Mouse (Mus musculus) heart, postnatal 14 days (tissue): Measurements from ENCODE around the gene Uqcrq. TPM values are rescaled to one million over a fixed set of nuclear protein-coding genes. Genes with fewer than 3 reads are reported as not detected.
"Not testable (repeated sequence)": the region's sequence is repeated elsewhere in the genome, so short reads cannot be mapped to it uniquely, and the experiment has no call there.

ENCODE experiments used
- DNase-seq, 2 experiments: peaks; one replicate each; pipeline ENCODE4 v3.0.0; 2021 to 2022
- intact Hi-C: fragments of 180-260 bp; cut with DNase I; formaldehyde crosslinking; loops from one replicate; pipeline ENCODE4 v1.15.1; 2025
- total RNA-seq, 2 experiments: library from RNA; stranded (reverse); gene quantifications; 2 replicates each; pipeline ENCODE4 v1.2.3; 2021

Uqcrq gene
- total RNA-seq, 2 experiments from 2014 or later: 2,370 to 2,434 TPM

DNA sequence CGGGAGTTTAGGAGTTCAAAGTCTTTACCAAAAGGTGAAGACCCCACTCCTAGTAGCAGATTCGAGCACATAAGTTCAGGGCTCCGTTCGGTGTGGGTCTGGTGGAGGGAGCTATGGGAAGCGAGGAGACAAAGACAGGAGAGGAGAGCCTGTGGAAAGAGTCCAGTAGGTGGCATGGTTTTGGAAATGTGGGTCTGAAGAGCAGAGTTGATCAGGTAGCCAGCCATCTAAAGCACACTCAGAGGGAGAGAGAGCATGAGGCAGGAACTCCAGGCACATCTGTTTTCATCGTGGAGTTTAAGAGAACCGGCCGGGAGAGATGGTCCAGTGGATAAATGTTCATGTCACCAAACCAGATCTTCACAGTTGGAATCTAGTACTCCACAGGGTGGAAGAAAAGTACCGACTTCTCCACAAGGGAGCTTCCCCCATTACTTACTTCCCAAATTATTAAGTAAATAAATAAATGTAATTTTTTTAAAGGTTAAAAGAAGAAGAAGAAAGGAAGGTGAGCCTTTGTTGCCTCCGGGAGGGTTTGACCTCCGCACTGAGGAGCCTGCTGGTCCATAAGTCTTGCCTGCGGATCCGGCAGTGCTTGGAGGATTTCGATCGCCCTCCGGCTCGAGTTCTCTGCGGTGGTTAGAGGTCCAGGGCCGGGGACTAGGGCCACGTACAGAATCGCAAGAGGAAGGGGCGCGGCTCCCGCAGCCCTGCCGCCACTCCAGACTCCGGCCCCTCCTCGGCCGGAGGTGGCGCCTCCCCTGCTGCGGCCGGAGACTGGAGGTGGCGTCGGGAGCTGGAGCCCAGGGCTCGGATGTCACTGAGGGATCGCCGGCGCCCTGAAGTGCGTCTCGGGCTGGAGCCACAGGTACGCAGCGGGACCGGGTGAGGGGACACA is 26.1 kb upstream of the Uqcrq start, which contains the start of the genes Gm10447 and Shroom1:
Gene Gm10447, minus strand, starts transcription at position 637 of the 898 bp plus-strand sequence.
Gene Shroom1, plus strand, starts transcription at position 732 of the 898 bp plus-strand sequence.
- intact Hi-C loops: no loop called here
- peak; percentile 75 for DNase-seq

DNA sequence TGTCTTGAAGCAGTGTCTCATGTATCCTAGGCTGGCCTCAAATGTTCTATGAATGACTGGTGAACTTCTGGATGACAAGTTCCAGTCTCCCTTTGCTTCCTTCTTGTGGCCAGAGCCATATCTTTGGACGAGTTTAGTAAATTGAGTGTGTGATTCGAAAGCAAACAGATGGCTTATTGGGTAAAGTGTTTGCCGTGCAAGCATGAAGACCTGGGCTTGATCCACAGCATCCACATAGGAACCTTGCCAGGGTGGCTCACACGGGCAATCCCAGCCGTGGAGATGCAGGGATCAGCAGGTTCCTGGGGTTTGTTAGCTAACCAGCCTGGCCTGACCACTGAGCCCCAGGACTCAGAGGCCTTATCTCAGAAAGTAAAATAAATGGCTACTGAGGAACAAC is 22.4 kb upstream of the Uqcrq start:
- intact Hi-C loops: no loop called here
- no peak for DNase-seq

DNA sequence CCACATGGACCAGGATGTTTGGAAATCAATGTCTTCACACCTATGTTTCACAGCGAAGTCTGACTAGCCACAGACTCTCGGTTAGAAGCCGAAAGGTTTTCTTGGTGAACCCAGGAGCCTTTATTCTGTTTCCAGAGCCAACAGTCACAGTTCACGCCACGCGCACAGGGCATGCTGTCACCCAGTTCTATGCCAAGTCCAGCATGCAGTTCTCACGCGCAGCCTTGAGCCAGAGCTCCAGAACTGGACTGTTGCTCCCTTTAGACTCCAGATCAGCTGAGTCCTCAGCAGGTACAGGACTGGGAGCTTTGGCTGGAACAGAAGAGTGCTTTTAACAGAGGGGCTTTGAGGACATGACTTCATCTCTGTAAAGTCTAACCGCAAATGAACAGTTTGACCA is 21.8 kb upstream of the Uqcrq start:
- DNase-seq: no peak

DNA sequence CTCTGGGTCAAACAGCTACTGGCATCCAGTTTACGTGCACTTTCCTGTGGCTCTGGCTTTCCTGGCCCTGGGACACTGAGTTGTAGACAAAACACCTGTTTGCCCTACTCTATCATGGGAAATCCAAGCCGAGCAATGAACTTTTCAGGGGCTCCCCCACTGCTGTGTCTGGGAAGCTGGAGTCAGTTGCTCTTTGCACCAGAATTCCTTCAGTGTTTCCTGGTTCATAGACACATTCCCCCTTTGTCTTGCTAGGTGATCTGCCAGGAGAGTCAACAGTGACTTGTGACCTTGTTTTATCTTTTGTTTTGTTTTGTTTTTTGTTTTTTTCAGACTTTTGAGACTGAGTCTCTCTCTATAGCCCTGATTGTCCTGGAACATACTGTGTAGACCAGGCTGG is 20.7 kb upstream of the Uqcrq start:
- intact Hi-C loops: loop anchor here (2.0 kb wide), 1 partner anchor 37 kb away; no protein-coding TSS in a partner anchor
- DNase-seq: no peak

More for the DNA sequence above, 21.8 kb upstream of the Uqcrq start:
- intact Hi-C loops: no loop called here

DNA sequence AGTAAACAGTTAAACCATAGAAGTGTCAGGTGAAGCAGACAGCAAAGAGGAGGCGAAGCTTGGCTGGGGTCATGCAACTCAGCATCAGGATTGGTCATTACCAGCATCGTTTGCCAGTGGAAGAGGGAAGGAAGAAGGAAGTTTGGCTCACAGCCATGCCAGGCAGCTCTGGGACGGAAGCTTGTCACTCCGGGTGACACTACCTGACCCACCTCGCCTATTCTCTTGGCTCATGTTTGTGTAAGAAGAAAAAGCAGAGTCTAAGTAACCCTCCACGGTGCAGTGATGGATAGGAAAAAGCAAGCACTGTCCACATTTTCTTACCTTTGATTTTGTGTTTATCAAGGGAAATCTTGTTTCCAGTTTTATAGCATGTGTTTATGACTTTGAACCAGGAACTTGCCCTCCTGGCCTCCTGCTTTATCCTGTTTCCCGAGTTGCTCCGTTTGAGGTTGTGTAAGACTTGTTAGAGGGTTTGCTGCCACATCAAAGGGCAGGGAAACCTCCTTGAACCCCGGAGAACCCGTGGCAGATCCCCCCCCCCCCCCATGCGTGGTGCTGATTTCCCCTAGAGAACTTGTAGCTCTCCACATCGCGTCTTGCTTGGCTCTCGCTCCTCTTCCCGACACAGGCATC is 19.6 kb upstream of the Uqcrq start:
- no peak for DNase-seq
- intact Hi-C loops: loop anchor here (2.0 kb wide), 1 partner anchor 35 kb away; no protein-coding TSS in a partner anchor

DNA sequence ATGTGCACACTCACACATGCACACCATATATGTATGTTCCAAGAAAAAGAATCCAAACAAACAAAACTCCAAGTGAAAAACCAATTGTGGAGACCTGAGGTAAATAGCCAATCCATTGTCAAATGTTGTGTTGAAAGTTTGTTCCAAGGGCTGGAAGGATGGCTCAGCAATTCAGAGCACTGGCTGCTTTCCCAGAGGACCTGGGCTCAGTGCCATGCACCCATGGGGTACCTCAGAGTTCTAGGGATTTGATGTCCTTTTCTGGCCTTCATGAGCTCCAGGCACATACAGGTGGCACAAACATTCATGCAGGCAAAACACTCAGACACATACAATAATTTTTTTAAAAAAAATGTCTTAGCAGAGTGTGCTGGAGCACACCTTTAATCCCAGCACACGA is 17.9 kb upstream of the Uqcrq start:
- peak; percentile 74 to 80 for DNase-seq
- intact Hi-C loops: no loop called here

DNA sequence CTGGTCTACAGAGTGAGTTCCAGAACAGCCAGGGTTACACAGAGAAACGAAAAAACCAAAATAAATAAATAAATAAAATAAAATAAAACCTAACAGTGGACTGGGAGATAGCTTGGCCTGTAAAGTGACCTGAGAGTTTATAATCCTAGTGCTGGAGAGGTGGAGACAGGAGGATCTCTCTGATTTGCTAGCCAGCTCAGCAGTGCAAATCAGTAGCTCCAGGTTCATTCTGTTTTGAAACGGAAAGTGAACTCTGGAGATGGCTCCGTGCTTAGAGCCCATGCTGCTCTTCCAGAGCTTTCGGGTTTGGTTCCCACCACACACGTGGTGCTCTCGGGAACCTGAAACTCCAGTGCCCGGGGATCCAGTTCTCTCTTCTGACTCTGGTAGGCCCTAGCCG is 17.4 kb upstream of the Uqcrq start:
- DNase-seq: no peak
- intact Hi-C loops: no loop called here

DNA sequence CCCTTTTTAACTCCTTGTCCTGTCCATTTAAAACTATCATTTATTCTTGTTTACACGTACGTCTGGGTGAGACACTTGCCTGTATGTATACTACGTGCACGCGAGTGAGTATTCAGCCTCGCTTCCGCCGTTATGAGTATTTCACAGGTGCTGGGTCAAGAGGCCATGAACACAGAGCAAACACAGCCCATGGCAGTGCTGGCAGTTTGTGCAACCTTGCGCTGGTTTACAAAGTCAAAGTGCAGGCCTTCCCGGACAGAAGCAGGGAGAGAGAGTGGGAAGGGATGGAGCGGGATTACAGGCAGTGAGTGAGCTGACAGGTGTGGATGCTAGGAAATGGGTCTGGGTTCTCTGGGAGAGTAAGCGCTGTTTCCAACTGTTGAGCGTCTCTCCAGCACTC is 15.6 kb upstream of the Uqcrq start:
- intact Hi-C loops: no loop called here
- no peak for DNase-seq

DNA sequence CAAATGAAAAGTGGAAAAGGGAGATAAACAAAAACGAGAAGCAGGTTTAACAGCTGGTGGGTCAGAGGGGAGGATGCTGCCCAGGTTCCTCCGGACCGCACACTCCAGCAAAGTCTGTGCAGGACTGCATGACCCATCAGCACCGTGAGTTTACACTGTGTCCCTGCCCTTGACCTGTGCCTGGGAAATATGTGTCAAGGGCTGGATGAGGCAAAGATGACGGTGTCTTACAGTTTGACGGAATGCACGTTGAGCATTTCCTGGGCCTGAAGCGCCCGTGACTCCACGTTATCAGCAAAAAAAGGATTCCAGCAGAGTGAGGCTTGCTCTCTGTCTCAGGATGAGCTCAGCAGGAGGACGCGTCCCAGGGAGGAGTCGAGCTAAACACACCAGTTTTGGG is 14.9 kb upstream of the Uqcrq start:
- intact Hi-C loops: no loop called here
- DNase-seq: no peak

DNA sequence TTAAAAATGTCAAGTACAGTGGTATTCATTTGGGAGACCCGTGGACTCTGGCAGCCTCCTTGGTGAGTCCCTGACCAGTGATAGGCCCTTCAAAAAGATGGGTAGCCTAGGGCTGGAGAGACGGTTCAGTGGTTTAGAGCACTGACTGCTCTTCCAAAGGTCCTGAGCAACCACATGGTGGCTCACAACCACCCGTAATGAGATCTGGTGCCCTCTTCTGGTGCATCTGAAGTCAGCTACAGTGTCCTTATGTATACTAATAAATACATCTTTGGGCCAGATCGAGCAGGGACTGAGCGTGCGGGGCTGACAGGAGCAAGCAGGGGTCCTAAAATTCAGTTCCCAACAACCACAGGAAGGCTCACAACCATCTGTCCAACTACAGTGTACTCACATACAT is 13.2 kb upstream of the Uqcrq start:
- intact Hi-C loops: no loop called here
- peak in 1 of 2 experiments; percentile 47 for DNase-seq

DNA sequence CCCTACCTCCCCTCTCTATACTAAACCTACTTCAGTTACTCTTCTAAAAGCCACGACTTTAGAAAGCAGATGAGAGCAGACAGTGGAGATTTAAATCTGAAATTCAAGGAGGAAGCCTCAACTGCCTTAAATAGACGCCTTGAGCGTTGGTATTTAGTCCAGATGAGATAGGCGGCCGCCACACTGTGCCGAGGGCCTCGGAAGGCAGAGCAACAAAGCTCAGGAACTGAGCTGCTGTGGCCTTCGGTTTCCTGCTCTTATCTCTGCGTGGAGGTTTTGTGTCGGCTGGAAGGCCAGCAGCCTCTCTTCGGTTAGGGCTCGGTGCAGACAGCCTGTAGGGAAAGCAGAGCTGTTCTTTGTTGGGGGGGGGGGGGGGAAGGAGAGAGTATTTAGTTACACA is 11.3 kb upstream of the Uqcrq start:
- DNase-seq: peak in 1 of 2 experiments; percentile 28
- intact Hi-C loops: no loop called here

DNA sequence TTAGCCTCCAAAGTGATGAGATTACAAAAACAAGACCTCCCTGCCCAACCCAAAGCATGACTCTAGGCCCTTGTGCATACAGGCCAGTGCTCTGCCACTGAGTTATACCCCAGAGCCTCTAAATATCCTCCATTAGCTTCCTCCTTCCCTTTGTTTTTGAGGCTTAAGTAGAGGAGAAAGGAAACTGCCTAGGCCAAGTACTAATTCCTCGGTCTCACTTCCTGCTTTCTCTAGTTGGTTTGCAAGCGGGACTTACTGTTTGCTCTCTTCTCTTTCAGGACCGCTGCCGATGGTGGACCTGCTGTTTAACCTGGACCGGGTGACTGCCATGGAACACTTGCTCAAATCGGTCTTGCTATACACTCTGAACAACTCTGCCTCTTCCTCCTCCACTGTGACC is 5.7 kb upstream of the Uqcrq start:
- intact Hi-C loops: no loop called here
- DNase-seq: no peak

DNA sequence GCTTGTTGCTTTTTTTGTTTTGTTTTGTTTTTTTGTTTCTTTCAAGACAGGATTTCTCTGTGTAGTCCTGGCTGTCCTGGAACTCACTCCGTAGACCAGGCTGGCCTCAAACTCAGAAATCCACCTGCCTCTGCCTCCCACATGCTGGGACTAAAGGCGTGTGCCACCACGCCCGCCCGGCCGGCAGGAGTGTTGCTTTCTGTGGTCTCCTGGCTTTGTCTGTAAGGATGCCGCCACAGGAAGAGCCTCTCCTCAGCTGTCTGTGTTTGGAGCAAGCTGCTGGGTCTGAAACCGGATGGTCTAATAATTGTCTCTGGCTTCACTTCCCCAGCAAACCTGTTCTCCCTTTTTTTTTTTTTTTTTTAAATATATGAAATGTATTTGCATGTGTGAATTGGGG is 4.9 kb upstream of the Uqcrq start:
- intact Hi-C loops: no loop called here
- DNase-seq: no peak

DNA sequence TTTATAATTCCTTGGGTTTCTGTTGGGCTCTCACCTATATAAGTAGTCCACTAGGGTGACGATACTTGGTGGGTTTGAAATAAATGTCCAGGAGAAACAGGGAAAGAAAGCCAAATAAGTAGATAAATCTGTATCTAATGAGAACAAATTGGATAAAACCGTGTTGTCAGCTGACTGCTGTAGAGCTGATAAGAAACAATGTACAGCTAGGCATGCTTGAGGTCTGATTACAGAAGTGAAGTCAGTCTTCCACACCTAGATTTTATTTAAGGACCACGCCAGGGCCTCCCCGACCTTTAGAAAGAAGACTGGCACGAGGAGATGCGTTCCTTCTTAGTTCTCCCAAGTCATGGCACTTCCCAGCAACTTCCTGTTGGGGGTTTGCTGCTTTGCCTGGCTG is 2.4 kb upstream of the Uqcrq start:
- no peak for DNase-seq
- intact Hi-C loops: no loop called here

DNA sequence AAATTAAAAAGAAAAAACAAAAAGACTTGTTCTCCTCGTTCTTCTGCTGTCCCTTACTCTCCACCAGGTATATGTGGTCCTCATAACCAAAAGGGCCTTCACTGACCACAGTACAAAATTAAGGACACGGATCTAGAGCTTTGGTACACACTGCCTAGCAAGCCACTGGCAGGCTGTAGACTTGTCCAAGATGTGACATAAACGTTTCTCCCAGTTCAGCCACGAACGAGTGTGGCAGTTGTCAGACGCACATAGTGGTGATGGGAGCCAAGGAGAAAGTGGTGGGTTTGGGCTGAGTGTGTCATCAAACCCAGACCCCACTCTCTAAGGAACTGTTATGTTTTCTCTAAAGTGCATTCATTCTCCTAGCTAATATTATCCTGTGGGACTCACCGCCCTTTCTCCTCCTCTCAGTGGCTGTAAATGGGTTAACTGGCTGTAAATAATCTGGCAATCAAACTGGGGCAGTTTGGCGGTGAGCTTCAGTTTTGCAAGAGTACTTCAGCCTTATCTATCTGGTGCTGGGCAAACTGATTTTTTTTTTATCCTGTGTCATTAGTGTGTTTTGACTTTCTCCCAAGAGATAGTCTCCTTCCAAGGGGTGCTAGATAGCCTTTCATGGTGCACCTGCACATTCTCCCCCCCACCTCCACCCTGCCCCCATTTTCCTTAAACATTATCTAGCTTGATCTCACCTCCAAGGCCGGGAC is 871 bp upstream of the Uqcrq start:
- intact Hi-C loops: no loop called here

DNA sequence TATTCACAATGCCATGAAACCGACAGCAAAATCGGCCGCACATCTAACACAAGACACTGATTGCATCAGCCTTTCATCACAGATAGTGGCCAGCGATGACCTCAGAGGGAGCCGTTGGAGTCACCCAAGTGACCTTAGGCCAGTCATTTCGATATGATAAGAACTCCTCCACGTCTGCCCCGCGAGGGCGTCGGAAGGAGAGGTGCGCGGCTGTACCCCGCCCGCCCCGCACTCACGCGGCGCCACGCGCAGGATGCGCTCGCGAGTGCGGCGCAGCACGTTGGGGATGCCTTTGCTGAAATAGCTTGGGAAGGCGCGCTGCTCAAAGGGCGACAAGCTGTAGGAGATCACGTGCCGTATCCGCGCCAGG is 346 bp downstream of the Uqcrq start:
- intact Hi-C loops: no loop called here
- DNase-seq: no peak

More for the DNA sequence above, 871 bp upstream of the Uqcrq start:
- peak in 1 of 2 experiments; percentile 17 for DNase-seq

DNA sequence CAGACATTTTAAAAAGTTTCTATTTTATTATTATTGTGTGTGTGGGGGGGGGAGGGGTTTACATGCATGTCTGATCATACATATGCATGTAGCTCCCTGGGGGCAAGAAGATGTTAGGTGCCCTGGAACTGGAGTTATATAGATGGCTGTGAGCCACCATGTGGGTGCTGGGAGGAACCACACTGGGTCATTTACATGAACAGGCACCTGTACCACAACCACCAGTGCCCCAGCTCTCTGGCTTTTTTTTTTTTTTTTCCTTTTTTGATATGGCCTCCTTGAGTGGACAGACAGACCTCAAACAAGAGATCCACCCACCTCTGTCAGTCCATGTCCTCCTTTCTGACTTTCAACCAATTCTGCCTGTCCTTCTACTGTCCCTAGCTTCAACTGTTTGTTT is 1.4 kb downstream of the Uqcrq start:
- no peak for DNase-seq

DNA sequence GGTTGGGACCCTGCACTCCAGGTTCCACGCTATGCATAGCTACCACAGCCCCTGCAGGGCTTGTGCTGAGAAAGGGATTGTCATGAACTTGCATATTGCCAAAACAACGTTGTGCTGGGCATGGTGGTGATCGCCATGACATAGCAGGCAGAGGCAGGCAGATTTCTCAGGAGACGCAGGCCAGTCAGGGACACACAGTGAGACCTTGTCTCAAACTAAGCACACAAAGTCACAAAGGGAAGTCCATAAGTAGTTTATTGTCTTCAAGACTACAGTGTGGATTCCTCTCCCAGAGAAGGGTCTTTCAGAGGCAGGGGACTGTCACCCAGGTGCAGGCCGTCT is 1.9 kb downstream of the Uqcrq start:
- intact Hi-C loops: no loop called here
- DNase-seq: no peak

More for the DNA sequence above, 1.4 kb downstream of the Uqcrq start:
- intact Hi-C loops: no loop called here

DNA sequence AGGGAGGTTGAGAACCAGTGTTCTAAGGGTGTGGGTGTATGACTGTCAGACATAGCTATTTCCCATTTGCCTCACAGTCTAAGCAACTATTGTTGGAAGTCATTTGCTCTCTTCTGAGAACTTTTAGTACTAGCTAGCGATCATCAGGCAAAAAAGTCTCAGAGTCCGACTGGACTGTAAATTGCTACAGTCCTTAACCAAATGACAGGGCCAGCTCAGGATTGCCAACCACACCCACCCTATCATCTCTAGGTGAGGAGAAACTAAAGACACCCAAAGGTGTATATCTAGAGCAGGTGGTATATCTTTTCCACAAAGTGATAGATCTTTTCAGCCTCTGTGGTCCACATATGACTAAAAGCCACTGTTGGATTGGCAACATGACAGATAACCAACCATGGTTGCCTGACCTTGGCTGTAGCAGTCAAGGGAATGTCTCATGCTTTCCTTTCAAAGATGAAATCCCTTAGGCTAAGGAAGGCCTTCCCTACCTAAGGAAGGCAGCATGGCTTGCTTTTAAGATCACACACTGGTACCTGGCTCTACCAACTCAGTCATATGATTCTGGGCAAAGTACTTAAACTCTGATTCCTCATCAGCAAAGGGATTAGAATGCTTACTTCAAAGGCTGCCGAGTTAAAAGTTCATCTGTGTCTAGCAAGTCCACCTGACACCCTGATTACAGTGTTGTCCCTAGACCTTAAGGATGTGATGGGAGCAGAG is 2.5 kb downstream of the Uqcrq start:
- intact Hi-C loops: no loop called here
- no peak for DNase-seq

DNA sequence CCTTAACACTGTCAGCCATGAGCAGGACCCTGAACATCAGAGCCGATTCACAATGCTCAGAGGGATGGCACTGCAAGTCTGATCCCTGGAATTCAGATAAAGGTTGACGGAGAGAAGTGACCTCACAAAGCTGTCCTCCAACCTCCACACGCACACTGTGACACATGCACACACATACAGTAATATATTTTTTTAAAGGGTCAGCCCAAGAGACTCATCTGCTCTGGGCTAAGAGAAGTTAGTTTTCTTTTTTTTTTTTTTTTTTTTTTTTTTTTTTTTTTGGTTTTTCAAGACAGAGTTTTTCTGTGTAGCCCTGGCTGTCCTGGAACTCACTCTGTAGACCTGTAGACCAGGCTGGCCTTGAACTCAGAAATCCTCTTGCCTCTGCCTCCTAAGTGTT is 3.7 kb downstream of the Uqcrq start:
- DNase-seq, intact Hi-C loops: not testable (repeated sequence)
